Mouse (Mus musculus) frontal cortex, postnatal 14 days (tissue): ENCODE data around the gene Fgf22.
A peak's percentile ranks its signal among the peaks of the same experiment; 100 is the strongest.

Experiments used
- DNase-seq, 2 experiments: peaks; one replicate each; pipeline ENCODE4 v3.0.0; 2022; ENCODE audit warnings: low spot score in 2 of 2

Fgf22 gene

GRCm38 (mm10) chr10:79766508-79767325, 11.8 kb downstream of the Fgf22 start, which contains the start of gene Rnf126:
Rnf126 (minus strand) TSS chr10:79766952.
- DNase-seq = peak; percentile 99

GRCm38 (mm10) chr10:79767372-79768244, 12.7 kb downstream of the Fgf22 start:
- peak; percentile 94 to 95 for DNase-seq

GRCm38 (mm10) chr10:79768400-79768799, 13.5 kb downstream of the Fgf22 start:
- DNase-seq = peak in 1 of 2 experiments; percentile 76

- DNase-seq = no peak
Observed at GRCm38 (mm10) chr10:79769329-79769728, 14.5 kb downstream of the Fgf22 start.

GRCm38 (mm10) chr10:79772320-79772719, 17.4 kb downstream of the Fgf22 start:
- no peak for DNase-seq

- no peak for DNase-seq
Observed at GRCm38 (mm10) chr10:79773208-79773607, 18.3 kb downstream of the Fgf22 start.

- no peak for DNase-seq
Observed at GRCm38 (mm10) chr10:79774486-79775279, 19.8 kb downstream of the Fgf22 start.

GRCm38 (mm10) chr10:79777103-79777531, 22.2 kb downstream of the Fgf22 start, which contains the start of gene Fstl3:
Fstl3 (plus strand) TSS chr10:79777272.
- no peak for DNase-seq

- no peak for DNase-seq
Observed at GRCm38 (mm10) chr10:79778006-79778405, 23.1 kb downstream of the Fgf22 start.

GRCm38 (mm10) chr10:79779193-79779592, 24.3 kb downstream of the Fgf22 start:
- no peak for DNase-seq

GRCm38 (mm10) chr10:79779784-79780663, 25.1 kb downstream of the Fgf22 start:
- peak; percentile 92 to 95 for DNase-seq

GRCm38 (mm10) chr10:79780664-79781015, 25.8 kb downstream of the Fgf22 start:
- DNase-seq = no peak

GRCm38 (mm10) chr10:79781139-79781538, 26.3 kb downstream of the Fgf22 start:
- DNase-seq = no peak

GRCm38 (mm10) chr10:79781956-79782355, 27.1 kb downstream of the Fgf22 start:
- no peak for DNase-seq

- DNase-seq = no peak
Observed at GRCm38 (mm10) chr10:79783050-79783449, 28.2 kb downstream of the Fgf22 start.

GRCm38 (mm10) chr10:79783920-79784800, 29.3 kb downstream of the Fgf22 start:
- no peak for DNase-seq

- peak in 1 of 2 experiments; percentile 74 for DNase-seq
Observed at GRCm38 (mm10) chr10:79788386-79789158, 33.7 kb downstream of the Fgf22 start.

GRCm38 (mm10) chr10:79789581-79789980, 34.7 kb downstream of the Fgf22 start:
- no peak for DNase-seq

- no peak for DNase-seq
Observed at GRCm38 (mm10) chr10:79790861-79791260, 36.0 kb downstream of the Fgf22 start, which contains the start of gene Prss57. Prss57 (minus strand) TSS chr10:79790961.
